Mouse (Mus musculus) testis, adult 2 months (tissue): ENCODE results near the gene Gm10428. TPM values are rescaled to one million over a fixed set of nuclear protein-coding genes. Genes with fewer than 3 reads are reported as not detected.
A peak's percentile ranks its signal among the peaks of the same experiment; 100 is the strongest.

Source experiments
- H3K27ac ChIP-seq: fragments of 200-500 bp; 2 replicates; pipeline ENCODE4 v1.5.1; 2012; ENCODE audit warnings: low read depth, low read length; ENCODE audit not compliant: control insufficient read depth, insufficient read depth
- H3K27me3 ChIP-seq: fragments of 200-500 bp; 2 replicates; pipeline ENCODE4 v1.6.1; 2012; ENCODE audit warnings: mild to moderate bottlenecking, low read length, moderate library complexity; ENCODE audit not compliant: control insufficient read depth, insufficient read depth
- H3K36me3 ChIP-seq: fragments of 200-500 bp; 2 replicates; pipeline ENCODE4 v1.6.1; 2012; ENCODE audit warnings: mild to moderate bottlenecking, low read length; ENCODE audit not compliant: control insufficient read depth, insufficient read depth
- H3K4me1 ChIP-seq: fragments of 200-500 bp; 2 replicates; pipeline ENCODE4 v1.6.1; 2012; ENCODE audit warnings: low read length; ENCODE audit not compliant: control insufficient read depth, insufficient read depth
- H3K4me3 ChIP-seq: fragments of 200-500 bp; 2 replicates; pipeline ENCODE4 v1.5.1; 2012; ENCODE audit warnings: low read depth, mild to moderate bottlenecking, low read length, moderate library complexity, mixed read lengths; ENCODE audit not compliant: control insufficient read depth
- CTCF ChIP-seq: fragments of 200-500 bp; IDR thresholded peaks from 2 replicates; pipeline ENCODE4 v1.5.1; 2012; ENCODE audit warnings: low read depth, mild to moderate bottlenecking, inconsistent platforms, low read length, moderate library complexity; ENCODE audit not compliant: control insufficient read depth, insufficient read depth, insufficient replicate concordance
- POLR2A ChIP-seq: fragments of 200-500 bp; IDR thresholded peaks from 2 replicates; pipeline ENCODE4 v1.6.1; 2012; ENCODE audit warnings: low read depth, mild to moderate bottlenecking, inconsistent platforms, low read length, moderate library complexity; ENCODE audit not compliant: control insufficient read depth
- polyA plus RNA-seq: library from polyadenylated mRNA; depleted of rRNA; stranded (reverse); fragments of >200 nt; gene quantifications from 2 replicates; pipeline ENCODE4 v1.2.3, GENCODE M21; 2012; rRNA removed

Gm10428 gene
- polyA plus RNA-seq, 1 experiment = not detected

DNA sequence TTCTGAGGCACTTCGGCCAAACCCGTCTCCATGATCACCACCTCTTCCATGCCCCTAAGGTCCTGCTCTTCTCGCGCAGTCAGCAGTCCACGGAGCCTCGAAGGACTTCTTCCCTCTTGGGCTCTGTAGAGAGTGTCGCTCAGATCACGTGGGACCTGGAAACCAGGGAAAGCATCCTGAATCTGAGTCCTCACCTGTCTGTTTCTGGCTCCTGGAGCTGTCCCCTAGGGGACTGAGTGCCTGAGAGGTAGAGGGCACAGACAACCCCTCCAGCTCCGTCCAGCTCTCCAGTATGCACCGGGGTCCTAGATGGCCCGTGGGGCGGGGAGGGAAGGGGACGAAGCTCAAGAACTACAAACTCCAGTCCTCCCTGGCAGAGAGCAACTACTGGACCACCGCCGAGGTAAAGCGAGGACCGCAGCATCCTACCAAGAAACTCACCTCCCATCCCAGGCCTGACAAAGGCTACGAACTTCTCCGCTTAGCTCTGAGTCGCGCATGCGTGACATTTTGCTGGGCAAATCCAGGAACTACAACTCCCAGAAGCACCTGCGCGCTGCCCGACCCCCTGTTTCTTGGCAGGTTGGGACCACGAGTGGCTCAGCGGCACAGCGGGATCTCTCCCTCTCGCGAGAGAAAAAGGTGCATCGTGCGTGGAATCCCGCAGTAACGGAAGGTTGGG lies 36.2 kb downstream of the Gm10428 start, which contains the start of gene Zfp286:
TSS of gene Zfp286 (minus strand) at position 528 of the 682 bp plus-strand sequence.
- TF ChIP-seq CTCF = no peak
- TF ChIP-seq POLR2A = peak; percentile 96
- peak within 1 kb of the TSS; percentile 79 for H3K27ac ChIP-seq
- peak within 1 kb of the TSS; percentile 93 for H3K4me3 ChIP-seq
- H3K4me1 ChIP-seq = peaks cover 8% of the 10 kb centered on the region
- H3K27me3 ChIP-seq = no peaks in the 10 kb centered on the region
- no peaks in the 10 kb centered on the region; the same call in 1 of the 2 replicates for H3K36me3 ChIP-seq

DNA sequence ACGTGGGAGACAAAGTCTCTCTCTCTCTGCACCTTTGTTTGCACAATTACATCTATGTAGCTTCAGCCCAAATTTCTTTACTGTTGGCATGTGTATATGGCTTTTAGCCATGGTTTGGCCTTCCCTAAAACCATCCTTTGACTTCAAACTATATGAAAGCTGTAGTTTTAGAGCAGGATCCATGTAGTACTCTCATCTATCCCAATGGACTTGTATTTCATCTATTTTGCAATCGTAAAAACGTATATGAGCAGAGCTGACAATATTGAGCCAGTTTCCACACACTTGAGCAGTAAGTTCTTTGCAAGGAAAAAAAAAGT lies 36.7 kb downstream of the Gm10428 start:
- Histone ChIP-seq H3K27ac (peak overlapping the region; percentile 79), H3K27me3 (no peaks in the 10 kb centered on the region), H3K4me1 (peaks cover 11% of the 10 kb centered on the region), H3K36me3 (no peaks in the 10 kb centered on the region; the same call in 1 of the 2 replicates), H3K4me3 (peak overlapping the region; percentile 93)
- TF ChIP-seq POLR2A = no peak
- TF ChIP-seq CTCF = no peak

Other genes starting within 250 kb of the Gm10428 start
- 874 and 878 TPM in 2 replicates for gene Cenpv, start 213.8 kb upstream of the Gm10428 start, polyA plus RNA-seq
- gene Ubb, start 201.9 kb upstream of the Gm10428 start, polyA plus RNA-seq = 5,144 and 5,757 TPM in 2 replicates
- 0.67 and 0.97 TPM in 2 replicates for gene Trpv2, start 178.6 kb upstream of the Gm10428 start, polyA plus RNA-seq
- 6.8 and 8.0 TPM in 2 replicates for gene Lrrc75a, start 104.6 kb upstream of the Gm10428 start, polyA plus RNA-seq
- 5.2 and 8.6 TPM in 2 replicates for gene Mmgt2, start 104.4 kb upstream of the Gm10428 start, polyA plus RNA-seq
- 2.0 and 2.7 TPM in 2 replicates for gene Zfp287, start 21.2 kb upstream of the Gm10428 start, polyA plus RNA-seq
- gene Zfp286, start 36.4 kb downstream of the Gm10428 start, polyA plus RNA-seq = 7.8 and 8.1 TPM in 2 replicates
- gene Trim16, start 67.1 kb downstream of the Gm10428 start, polyA plus RNA-seq = 0.19 and 0.28 TPM in 2 replicates
- 76.5 and 90.8 TPM in 2 replicates for gene Fbxw10, start 94.0 kb downstream of the Gm10428 start, polyA plus RNA-seq
- gene Tvp23b, start 126.4 kb downstream of the Gm10428 start, polyA plus RNA-seq = 21.3 and 25.5 TPM in 2 replicates
- gene Cdrt4, start 198.1 kb downstream of the Gm10428 start, polyA plus RNA-seq = 330 and 374 TPM in 2 replicates